In the genomic region with DNA sequence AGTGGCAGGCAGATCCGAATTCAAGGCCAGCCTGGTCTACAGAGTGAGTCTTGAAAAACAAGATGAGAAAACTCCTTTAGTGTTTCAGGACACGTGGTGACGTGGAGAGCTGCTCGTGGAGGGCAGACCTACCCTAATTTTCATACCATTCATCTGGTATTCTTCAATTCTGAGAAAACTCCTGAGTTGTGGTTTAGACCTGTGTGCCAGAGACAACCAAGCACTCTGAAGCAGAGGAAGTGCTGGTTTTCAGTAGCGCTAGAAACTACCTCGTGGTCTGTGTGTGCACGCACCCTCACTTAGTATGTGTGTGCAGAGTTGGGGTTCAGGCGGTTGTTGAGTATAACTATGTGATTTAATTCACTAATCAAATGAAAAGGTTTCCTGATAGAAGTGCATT, we compare ENCODE assay signal across 32 mouse cellular contexts. TPM values are rescaled to one million over a fixed set of nuclear protein-coding genes. Genes with fewer than 3 reads are reported as not detected.
DNase-seq lines count a peak whose midpoint lies in the region; ATAC-seq lines count a peak whose summit lies in the region.
"Had no signal": no experiment of that assay in that cellular context is flagged by ENCODE, and none has a peak within 500 bp of the region (broad histone marks: within the 10 kb centered on the region; RNA-seq: fewer than 3 reads in every experiment).

No protein-coding gene starts in this region.

- no peak overlapping the region for H3K4me2 ChIP-seq in forebrain, embryonic 11.5 days (ENCODE audit: low read depth, low read length, severe bottlenecking)
- H3K4me2 ChIP-seq: embryonic facial prominence, embryonic 13.5 days; forebrain, embryonic 13.5 days; heart, embryonic 13.5 days; hindbrain, embryonic 14.5 days; intestine, embryonic 15.5 days had no signal

- H3K9me3 ChIP-seq in forebrain, embryonic 11.5 days (ENCODE audit: control insufficient read depth, low read length) = no peaks in the 10 kb centered on the region
- H3K9me3 ChIP-seq: embryonic facial prominence, embryonic 10.5 days; embryonic facial prominence, embryonic 13.5 days; forebrain, embryonic 13.5 days; heart, embryonic 10.5 days; heart, embryonic 13.5 days; intestine, embryonic 15.5 days had no signal

- no peak overlapping the region for H3K4me3 ChIP-seq in forebrain, embryonic 11.5 days (ENCODE audit: low read depth, low read length)
- H3K4me3 ChIP-seq: embryonic facial prominence, embryonic 10.5 days; embryonic facial prominence, embryonic 13.5 days; erythroblast, embryonic 14.5 days; forebrain, embryonic 13.5 days; heart, adult 2 months; heart, embryonic 10.5 days; heart, embryonic 13.5 days; intestine, embryonic 15.5 days had no signal

- 92% methylated on average over 8 of the region's 8 CpGs for WGBS in forebrain, embryonic 11.5 days

- no peak overlapping the region for H3K27ac ChIP-seq in forebrain, embryonic 11.5 days (ENCODE audit: low read depth, low read length)
- H3K27ac ChIP-seq: embryonic facial prominence, embryonic 10.5 days; embryonic facial prominence, embryonic 13.5 days; forebrain, embryonic 13.5 days; heart, adult 2 months; heart, embryonic 10.5 days; heart, embryonic 13.5 days; hindbrain, embryonic 14.5 days; hindbrain, postnatal 0 days; intestine, embryonic 15.5 days had no signal

- H3K36me3 ChIP-seq in forebrain, embryonic 11.5 days (ENCODE audit: control insufficient read depth, insufficient read depth, low read length) = no peaks in the 10 kb centered on the region
- H3K36me3 ChIP-seq: intestine, embryonic 15.5 days had no signal

- ATAC-seq in inflammation-experienced regulatory T-cells, adult 6 months = peak; percentile 61
- no peak for ATAC-seq in forebrain, embryonic 11.5 days (replicated peaks; ENCODE audit: low FRiP score)
- ATAC-seq: forebrain, embryonic 13.5 days; forebrain, embryonic 16.5 days; hindbrain, postnatal 0 days; intestine, embryonic 15.5 days had no signal

- peak; percentile 18 for DNase-seq in CD4-positive, CD25-positive, alpha-beta regulatory T cell, adult 2 months (ENCODE audit: low read depth, low spot score)
- DNase-seq in T-cell, adult 2 months (ENCODE audit: low spot score) = peak; percentile 51
- no peak for DNase-seq in cerebellum, postnatal 25 days
- no peak for DNase-seq in forebrain, embryonic 11.5 days (ENCODE audit: low spot score)
- DNase-seq in neural tube, embryonic 10.5 days (ENCODE audit: extremely low spot score, low spot score) = no peak
- DNase-seq: adrenal gland, postnatal 10 days; adrenal gland, postnatal 36 days; B cell, adult 2 months; cerebellum, adult 18-20 months; cerebellum, adult 9-10 months; cerebellum, postnatal 14 days; embryo, embryonic 11 days; gastrocnemius, postnatal 10 days; gastrocnemius, postnatal 36 days; heart, adult 2 months; heart, postnatal 14 days; heart, postnatal 4 days; kidney, adult 11 months had no signal

- no peaks in the 10 kb centered on the region for H3K27me3 ChIP-seq in forebrain, embryonic 11.5 days (ENCODE audit: control insufficient read depth, insufficient read depth, low read length)
- H3K27me3 ChIP-seq: embryonic facial prominence, embryonic 13.5 days; forebrain, embryonic 13.5 days; heart, embryonic 13.5 days; intestine, embryonic 15.5 days had no signal

- no peaks in the 10 kb centered on the region for H3K4me1 ChIP-seq in forebrain, embryonic 11.5 days (replicated peaks; ENCODE audit: control insufficient read depth, insufficient read depth, low read length)
- H3K4me1 ChIP-seq: embryonic facial prominence, embryonic 10.5 days; embryonic facial prominence, embryonic 13.5 days; forebrain, embryonic 13.5 days; heart, embryonic 10.5 days; heart, embryonic 13.5 days; intestine, embryonic 15.5 days had no signal

- no peak overlapping the region for H3K9ac ChIP-seq in forebrain, embryonic 11.5 days (ENCODE audit: low read length)
- H3K9ac ChIP-seq: embryonic facial prominence, embryonic 13.5 days; forebrain, embryonic 13.5 days; heart, embryonic 13.5 days; hindbrain, embryonic 14.5 days; intestine, embryonic 15.5 days had no signal

RNA-seq across cellular contexts. Expression of gene Rbmx2, which starts 18.0 kb away (rescaled TPM):
- 10 to 100 TPM; 13.1 to 21.8 (median 21.7) TPM for polyA plus RNA-seq in inflammation-experienced regulatory T-cells, adult 6 months (2017; shearing (Covaris generic))
- 25.4 and 26.4 TPM in 2 replicates for polyA plus RNA-seq in forebrain, embryonic 11.5 days (2014; fragmentation: Nextera tagmentation; extraction: Ambion mirVana)

RNA-seq across cellular contexts. Expression of gene Gpr119, which starts 38.6 kb away (rescaled TPM):
- polyA plus RNA-seq in inflammation-experienced regulatory T-cells, adult 6 months (2017; shearing (Covaris generic)) = not detected
- not detected in 2 replicates for polyA plus RNA-seq in forebrain, embryonic 11.5 days (2014; fragmentation: Nextera tagmentation; extraction: Ambion mirVana)
- polyA plus RNA-seq: cortical plate, adult 2 months; embryonic facial prominence, embryonic 10.5 days; embryonic facial prominence, embryonic 13.5 days; erythroblast, embryonic 14.5 days; forebrain, embryonic 13.5 days; forebrain, embryonic 16.5 days; heart, embryonic 10.5 days; heart, embryonic 13.5 days; heart, embryonic 16.5 days; hindbrain, embryonic 11.5 days; hindbrain, embryonic 14.5 days; hindbrain, postnatal 0 days had no signal

Comparison
In these comparisons a context has a peak if more than half of its experiments do, and no peak if none do; other contexts are left out.
1. DNase-seq: peak in CD4-positive, CD25-positive, alpha-beta regulatory T cell, adult 2 months (single experiment) and T-cell, adult 2 months (single experiment); none in cerebellum, postnatal 25 days (0 of 2), forebrain, embryonic 11.5 days (single experiment) and neural tube, embryonic 10.5 days (single experiment).